Mouse (Mus musculus): Measurements from ENCODE around the gene Vps25.
A peak's percentile ranks its signal among the peaks of the same experiment; 100 is the strongest.

Gene Vps25

GRCm38 (mm10) chr11:101245855-101246701 is 7.4 kb upstream of the Vps25 start, which contains the start of gene Ramp2:
Ramp2 (plus strand) TSS chr11:101246028.
- DNase-seq = peak; percentile 63

GRCm38 (mm10) chr11:101246702-101247012 is 6.8 kb upstream of the Vps25 start:
- no peak for DNase-seq

DNA sequence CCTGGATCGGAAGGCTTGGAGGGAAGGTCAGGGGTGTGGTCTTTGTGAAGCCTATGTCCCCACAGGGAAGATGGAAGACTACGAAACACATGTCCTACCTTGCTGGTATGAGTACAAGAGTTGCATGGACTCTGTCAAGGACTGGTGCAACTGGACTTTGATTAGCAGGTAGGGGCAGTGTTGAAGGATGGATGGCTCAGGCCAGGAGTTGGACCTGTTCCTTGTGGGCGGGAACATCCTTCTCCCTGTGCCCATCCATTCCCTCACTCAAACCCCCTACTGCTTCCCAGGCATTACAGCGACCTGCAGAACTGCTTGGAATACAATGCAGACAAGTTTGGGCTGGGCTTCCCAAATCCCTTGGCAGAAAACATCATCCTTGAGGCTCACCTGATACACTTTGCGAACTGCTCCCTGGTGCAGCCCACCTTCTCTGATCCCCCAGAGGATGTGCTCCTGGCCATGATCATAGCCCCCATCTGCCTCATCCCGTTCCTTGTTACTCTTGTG is 5.9 kb upstream of the Vps25 start:
- no peak for DNase-seq

DNA sequence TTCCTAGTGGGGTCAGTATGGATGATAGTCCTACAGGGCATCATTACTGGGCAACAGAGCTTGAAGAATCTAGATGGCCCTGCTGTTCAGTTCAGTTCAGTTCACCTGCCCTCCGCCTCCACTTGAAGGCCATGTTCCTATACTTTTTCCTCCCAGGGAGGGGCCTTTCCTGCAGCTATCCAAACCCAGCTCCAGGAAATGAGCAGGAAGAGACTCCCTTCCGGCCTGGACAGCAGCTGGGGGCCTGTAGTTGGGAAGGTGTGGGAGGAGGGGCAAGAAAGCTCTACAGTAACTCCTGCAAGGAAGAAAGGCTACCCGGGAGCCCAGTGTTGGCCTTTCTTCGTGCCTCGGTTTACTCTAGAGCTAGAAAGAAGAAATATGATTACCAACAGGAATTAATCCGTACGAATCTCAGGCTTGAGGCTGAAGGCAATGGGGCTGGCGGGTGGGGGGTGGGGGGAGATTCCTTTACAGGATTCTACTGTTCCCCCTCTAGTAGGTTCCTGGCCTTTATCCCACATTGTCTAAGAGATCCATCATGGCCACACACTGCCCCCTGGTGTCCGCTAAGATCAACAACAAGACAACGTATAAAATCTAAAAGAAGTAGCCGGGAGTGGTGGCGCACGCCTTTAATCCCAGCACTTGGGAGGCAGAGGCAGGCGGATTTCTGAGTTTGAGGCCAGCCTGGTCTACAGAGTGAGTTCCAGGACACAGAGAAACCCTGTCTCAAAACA is 5.1 kb upstream of the Vps25 start:
- DNase-seq = peak; percentile 57

DNA sequence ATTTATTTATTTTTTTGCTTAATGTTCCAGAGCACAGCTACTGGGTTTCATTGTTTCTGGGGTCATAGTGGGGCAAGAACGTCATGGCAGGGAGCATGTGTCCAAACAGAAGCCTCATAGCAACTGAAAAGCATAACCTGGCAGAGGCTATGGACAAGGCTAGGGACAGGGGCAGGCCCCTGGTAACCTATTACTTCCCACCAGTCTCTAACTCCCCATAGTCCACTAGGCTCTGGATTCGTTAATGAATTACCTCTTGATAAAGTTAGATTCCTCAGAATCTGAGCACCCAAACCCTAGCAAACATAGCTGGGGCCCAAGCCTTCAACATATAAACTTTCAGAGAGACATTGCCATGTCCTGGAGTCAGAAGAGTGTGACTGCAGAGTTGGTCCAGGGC is 2.5 kb upstream of the Vps25 start:
- no peak for DNase-seq

GRCm38 (mm10) chr11:101252941-101253340 is 566 bp upstream of the Vps25 start:
- no peak for DNase-seq

DNA sequence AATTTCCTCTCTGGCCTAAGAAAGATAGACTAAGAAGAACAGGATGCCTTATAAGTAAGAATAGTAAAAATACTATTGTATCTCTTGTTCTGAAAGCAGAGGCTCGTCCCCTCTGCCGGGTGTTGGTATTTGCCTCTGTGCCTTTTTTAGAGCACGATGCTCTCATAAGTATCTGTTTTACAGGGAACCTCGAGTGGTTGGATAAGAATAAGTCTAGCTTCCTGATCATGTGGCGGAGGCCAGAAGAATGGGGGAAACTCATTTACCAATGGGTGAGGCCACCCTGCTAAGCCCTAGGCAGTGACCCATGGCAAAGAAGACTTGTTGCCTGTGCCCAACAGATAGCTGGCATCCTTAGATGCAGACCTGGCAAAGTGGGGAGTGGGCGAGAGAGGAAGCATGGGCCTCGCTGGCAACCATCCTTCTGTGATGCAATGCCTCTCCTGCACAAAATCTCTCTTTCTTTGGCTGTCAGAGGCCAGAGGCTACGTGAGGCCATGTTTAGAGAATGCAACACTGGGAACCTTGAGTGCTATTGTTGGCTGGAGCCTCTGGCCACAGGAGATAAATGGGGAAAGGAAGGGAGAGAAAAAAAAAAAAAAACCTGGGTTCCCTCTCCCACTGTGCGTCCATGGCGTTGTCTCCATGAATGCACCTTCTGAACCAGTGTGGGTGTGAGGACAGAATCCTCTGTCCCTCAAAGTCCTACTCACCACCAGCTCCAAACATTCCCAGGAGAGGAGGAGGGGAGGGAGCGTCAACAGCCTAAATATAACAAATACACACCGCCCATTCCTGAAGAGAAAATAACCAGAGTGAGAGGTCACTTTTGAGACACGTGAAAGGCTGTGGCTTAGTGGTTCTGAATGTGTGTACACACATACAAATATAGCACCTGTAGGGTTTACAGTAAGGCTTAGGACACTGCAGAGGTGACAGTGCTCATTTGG is 2.6 kb downstream of the Vps25 start:
- no peak for DNase-seq

- no peak for DNase-seq
These were observed 5.8 kb downstream of the Vps25 start for GRCm38 (mm10) chr11:101259261-101259712.

- DNase-seq = peak; percentile 49
These were observed 6.7 kb downstream of the Vps25 start, which contains the start of gene Wnk4 for GRCm38 (mm10) chr11:101259948-101260825. Wnk4 (plus strand) TSS chr11:101260567.

DNA sequence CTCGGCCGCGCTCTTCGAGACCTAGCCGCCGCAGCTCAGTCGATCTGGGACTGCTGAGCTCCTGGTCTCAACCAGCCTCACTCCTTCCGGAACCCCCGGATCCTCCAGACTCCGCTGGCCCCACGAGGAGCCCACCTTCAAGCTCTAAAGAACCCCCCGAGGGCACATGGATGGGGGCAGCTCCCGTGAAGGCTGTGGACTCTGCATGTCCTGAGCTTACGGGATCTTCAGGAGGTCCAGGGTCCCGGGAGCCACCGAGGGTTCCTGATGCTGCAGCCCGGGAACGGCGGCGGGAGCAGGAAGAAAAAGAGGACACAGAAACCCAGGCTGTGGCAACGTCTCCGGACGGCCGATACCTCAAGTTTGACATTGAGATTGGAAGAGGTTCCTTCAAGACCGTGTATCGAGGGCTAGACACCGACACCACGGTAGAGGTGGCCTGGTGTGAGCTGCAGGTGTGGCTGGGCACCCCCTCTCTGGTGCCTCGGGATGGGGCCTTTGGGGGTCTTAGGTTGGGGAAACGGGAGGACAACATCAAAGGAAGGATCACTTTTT is 7.4 kb downstream of the Vps25 start:
- no peak for DNase-seq

- DNase-seq = no peak
These were observed 8.9 kb downstream of the Vps25 start for GRCm38 (mm10) chr11:101262272-101262967.

- no peak for DNase-seq
These were observed 9.9 kb downstream of the Vps25 start for GRCm38 (mm10) chr11:101263138-101263988.

GRCm38 (mm10) chr11:101263989-101264280 is 10.4 kb downstream of the Vps25 start:
- DNase-seq = no peak

DNA sequence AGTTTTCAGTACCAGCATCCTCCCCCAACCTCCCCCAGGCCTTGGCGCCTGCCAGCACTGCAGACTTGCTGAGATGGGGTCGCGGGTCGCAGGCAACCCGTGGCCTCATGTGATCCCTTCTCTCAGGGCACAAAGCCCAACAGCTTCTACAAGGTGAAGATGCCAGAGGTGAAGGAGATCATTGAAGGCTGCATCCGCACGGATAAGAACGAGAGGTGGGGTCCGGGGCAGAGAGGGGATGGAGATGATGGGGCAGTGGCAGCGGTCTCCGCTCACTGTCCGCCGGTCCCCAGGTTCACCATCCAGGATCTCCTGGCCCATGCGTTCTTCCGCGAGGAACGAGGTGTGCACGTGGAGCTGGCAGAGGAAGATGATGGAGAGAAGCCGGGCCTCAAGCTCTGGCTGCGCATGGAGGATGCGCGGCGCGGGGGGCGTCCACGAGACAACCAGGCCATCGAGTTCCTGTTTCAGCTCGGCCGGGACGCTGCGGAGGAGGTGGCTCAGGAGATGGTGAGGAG is 11.5 kb downstream of the Vps25 start:
- DNase-seq = no peak

GRCm38 (mm10) chr11:101265906-101266305 is 12.4 kb downstream of the Vps25 start:
- no peak for DNase-seq

DNA sequence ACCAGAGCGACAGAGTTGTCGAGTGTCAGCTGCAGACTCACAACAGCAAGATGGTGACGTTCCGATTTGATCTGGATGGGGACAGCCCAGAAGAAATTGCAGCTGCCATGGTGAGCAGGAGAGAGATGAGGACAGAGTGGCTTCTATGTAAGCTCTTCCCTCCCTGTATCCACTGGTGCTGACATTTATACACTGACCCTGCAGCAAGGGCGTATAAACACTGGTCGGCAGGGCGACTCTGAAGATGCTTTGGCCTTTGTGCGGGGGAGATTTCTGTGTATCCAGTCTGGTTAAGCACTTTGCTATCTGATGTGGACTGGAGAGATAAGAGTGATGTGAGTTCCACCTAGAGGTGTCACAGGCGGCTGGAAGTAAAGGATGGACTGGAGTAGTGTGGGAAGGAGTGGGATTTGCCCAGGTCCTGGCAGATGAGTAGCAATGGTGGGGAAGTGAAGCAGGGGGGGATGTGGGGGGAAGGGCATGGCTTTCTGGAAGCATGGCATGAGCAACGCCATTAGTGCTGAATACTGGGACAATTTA is 16.1 kb downstream of the Vps25 start:
- no peak for DNase-seq

- no peak for DNase-seq
These were observed 18.9 kb downstream of the Vps25 start for GRCm38 (mm10) chr11:101272446-101272845.

GRCm38 (mm10) chr11:101275309-101275708 is 21.8 kb downstream of the Vps25 start:
- DNase-seq = no peak

DNA sequence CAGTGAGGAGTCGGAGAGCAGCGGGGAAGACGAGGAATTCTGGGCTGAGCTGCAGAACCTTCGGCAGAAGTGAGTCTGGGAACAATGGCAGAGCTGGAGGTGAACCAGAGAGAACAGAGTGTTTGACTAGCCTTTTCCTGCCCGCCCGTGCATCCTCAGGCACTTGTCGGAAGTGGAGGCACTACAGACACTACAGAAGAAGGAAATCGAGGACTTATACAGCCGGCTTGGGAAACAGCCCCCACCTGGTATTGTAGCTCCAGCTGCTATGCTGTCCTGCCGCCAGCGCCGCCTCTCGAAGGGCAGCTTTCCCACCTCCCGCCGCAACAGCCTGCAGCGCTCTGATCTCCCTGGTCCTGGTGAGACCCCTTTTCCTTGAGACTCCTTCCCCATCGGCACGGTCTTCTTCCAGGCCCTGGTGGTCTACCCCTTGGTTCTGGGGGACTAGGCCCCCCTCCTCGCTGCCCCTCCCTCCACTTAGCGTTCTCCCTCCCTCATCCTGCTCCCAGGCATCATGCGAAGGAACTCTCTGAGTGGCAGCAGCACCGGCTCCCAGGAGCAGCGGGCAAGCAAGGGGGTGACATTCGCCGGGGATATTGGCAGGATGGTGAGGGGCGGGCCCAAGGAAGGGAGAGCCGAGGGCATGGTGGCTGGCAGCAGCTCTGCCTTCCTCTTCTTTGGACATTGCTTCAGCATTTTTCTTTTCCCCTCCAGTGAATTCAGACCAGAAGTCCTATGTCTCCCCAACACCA is 23.0 kb downstream of the Vps25 start:
- no peak for DNase-seq

Measured in right cerebral cortex, postnatal 4 days (tissue).